Mouse (Mus musculus): ENCODE measurements at regions not wholly inside any gene's neighbourhood (a gene's known extent, or its start where the extent isn't known, plus 50 kb on each side); places are given as distances from the start of the nearest gene placed in this dataset.

GRCm38 (mm10) chr6:143663306-143663705 is 496.3 kb downstream of the Etnk1 start:
- no peak for ATAC-seq (replicated peaks; ENCODE audit: low FRiP score)
- no peaks in the 10 kb centered on the region for H3K4me1 ChIP-seq (replicated peaks; ENCODE audit: control insufficient read depth, insufficient read depth, low read length)
- DNase-seq (ENCODE audit: low spot score), result no peak
- H3K4me2 ChIP-seq (ENCODE audit: low read depth, low read length, severe bottlenecking), result no peak overlapping the region
- no peaks in the 10 kb centered on the region for H3K9me3 ChIP-seq (ENCODE audit: control insufficient read depth, low read length)
- no peak overlapping the region for H3K9ac ChIP-seq (ENCODE audit: low read length)
- H3K27me3 ChIP-seq (ENCODE audit: control insufficient read depth, insufficient read depth, low read length), result no peaks in the 10 kb centered on the region
- no peaks in the 10 kb centered on the region for H3K36me3 ChIP-seq (ENCODE audit: control insufficient read depth, insufficient read depth, low read length)
- H3K27ac ChIP-seq (ENCODE audit: low read depth, low read length), result no peak overlapping the region
- no peak overlapping the region for H3K4me3 ChIP-seq (ENCODE audit: low read depth, low read length)
- 89% methylated on average over 7 of the region's 7 CpGs for WGBS

DNA sequence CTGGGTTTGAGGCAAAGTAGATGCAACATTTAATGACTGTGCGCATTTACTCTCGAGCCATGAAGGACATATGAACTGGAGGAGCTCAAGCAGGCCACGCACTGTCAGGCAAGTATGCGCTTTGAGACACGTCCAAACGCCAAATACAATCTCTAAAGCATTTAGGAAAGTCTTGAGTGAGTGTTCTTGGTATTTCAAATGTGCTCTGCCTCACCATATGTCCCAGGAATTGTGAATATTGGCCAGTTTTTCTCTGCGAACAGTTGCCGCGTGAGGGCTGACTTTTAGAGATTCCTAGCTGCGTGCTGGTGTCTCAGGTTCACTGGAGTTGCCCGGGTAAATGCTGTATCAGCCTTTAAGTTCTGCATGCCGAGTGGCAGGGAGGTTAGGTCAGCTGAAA is 498.4 kb downstream of the Etnk1 start:
- no peak for DNase-seq (ENCODE audit: low spot score)
- ATAC-seq (replicated peaks; ENCODE audit: low FRiP score), result no peak
- WGBS, result 92% methylated on average over 12 of the region's 12 CpGs
- Histone ChIP-seq H3K27me3 (ENCODE audit: control insufficient read depth, insufficient read depth, low read length) (no peaks in the 10 kb centered on the region), H3K27ac (ENCODE audit: low read depth, low read length) (no peak overlapping the region), H3K9me3 (ENCODE audit: control insufficient read depth, low read length) (no peaks in the 10 kb centered on the region), H3K4me2 (ENCODE audit: low read depth, low read length, severe bottlenecking) (no peak overlapping the region), H3K4me1 (replicated peaks; ENCODE audit: control insufficient read depth, insufficient read depth, low read length) (no peaks in the 10 kb centered on the region), H3K9ac (ENCODE audit: low read length) (no peak overlapping the region), H3K36me3 (ENCODE audit: control insufficient read depth, insufficient read depth, low read length) (no peaks in the 10 kb centered on the region), H3K4me3 (ENCODE audit: low read depth, low read length) (no peak overlapping the region)

DNA sequence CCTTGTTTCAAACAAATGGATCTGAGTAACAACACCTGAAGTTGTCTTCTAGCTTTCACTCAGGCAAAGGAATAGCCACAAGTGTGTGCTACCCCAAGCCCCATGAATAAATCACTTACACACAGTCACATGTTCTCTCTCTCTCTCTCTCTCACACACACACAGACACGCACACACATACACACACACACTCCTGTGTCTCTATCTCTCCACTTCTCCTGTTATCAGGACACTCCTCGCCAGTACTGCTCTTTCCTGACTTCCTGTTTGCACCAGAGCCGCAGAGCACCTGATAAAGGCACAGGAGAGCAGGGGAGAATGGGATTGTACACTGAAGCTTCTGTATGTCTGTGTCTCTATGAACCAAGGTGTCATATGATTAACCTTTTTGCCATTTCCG is 501.5 kb downstream of the Etnk1 start:
- Histone ChIP-seq H3K4me1 (replicated peaks; ENCODE audit: control insufficient read depth, insufficient read depth, low read length) (no peaks in the 10 kb centered on the region), H3K4me3 (ENCODE audit: low read depth, low read length) (no peak overlapping the region), H3K9me3 (ENCODE audit: control insufficient read depth, low read length) (no peaks in the 10 kb centered on the region), H3K27ac (ENCODE audit: low read depth, low read length) (no peak overlapping the region), H3K36me3 (ENCODE audit: control insufficient read depth, insufficient read depth, low read length) (no peaks in the 10 kb centered on the region), H3K27me3 (ENCODE audit: control insufficient read depth, insufficient read depth, low read length) (no peaks in the 10 kb centered on the region), H3K9ac (ENCODE audit: low read length) (no peak overlapping the region), H3K4me2 (ENCODE audit: low read depth, low read length, severe bottlenecking) (no peak overlapping the region)
- ATAC-seq (replicated peaks; ENCODE audit: low FRiP score) (no peak), DNase-seq (ENCODE audit: low spot score) (no peak)
- WGBS, result 84% methylated on average over 4 of the region's 4 CpGs

DNA sequence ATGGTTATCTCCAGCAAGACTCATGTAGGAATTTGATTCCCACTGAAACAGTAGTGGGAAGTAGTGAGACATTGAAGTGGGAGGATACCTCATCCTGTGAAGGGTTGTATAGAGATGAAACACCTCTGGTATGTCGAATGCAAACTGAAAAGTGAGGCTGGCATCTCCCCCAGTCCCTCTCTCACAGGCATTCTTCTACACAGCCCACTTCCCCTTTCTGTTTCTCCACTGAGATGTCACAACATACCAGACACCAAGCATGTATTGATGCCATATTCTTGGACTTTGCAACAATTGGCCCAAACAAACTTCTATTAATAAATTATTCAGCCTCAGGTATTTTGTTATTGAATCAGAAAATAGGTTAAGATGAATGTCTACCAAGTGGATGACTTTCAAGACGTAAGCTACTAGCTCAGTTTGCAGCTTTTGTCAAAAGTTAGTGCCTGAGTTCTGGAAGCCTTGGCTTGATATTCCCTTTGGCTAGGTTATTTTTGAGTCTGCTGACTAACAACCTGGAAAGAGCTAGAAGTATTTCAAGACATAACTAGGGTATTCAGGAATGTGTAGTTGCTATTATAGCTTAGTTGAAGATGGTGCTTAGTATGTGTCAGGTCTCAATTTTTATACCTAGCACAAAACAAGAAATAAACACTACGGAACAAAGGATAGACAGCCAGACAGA is 502.6 kb downstream of the Etnk1 start:
- WGBS, result 83% methylated on average over 3 of the region's 3 CpGs
- H3K9me3 ChIP-seq (ENCODE audit: control insufficient read depth, low read length), result no peaks in the 10 kb centered on the region

DNA sequence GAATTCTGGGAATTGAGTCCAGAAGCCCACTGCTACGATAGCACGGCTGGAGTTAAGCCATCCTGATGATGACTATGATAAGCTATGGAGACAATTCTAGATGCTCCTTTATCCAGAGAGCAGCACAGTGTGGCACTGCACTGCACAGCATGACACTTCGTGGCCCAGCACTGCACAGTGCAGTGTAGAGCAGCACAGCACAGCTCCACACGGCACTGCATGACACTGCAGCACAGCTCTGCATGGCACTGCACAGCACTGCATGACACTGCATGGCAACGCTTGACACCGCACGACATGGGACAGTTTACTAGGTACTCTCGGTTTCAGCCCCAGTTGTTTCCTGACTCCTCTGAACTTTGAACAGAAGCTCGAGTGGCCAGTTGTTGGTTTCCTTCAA is 523.1 kb downstream of the Etnk1 start:
- 93% methylated on average over 9 of the region's 9 CpGs for whole genome bisulfite sequencing
- Histone ChIP-seq H3K36me3 (ENCODE audit: control insufficient read depth, insufficient read depth, low read length) (no peaks in the 10 kb centered on the region), H3K4me1 (replicated peaks; ENCODE audit: control insufficient read depth, insufficient read depth, low read length) (no peaks in the 10 kb centered on the region), H3K9me3 (ENCODE audit: control insufficient read depth, low read length) (no peaks in the 10 kb centered on the region), H3K27ac (ENCODE audit: low read depth, low read length) (no peak overlapping the region), H3K4me2 (ENCODE audit: low read depth, low read length, severe bottlenecking) (no peak overlapping the region), H3K4me3 (ENCODE audit: low read depth, low read length) (no peak overlapping the region), H3K9ac (ENCODE audit: low read length) (no peak overlapping the region), H3K27me3 (ENCODE audit: control insufficient read depth, insufficient read depth, low read length) (no peaks in the 10 kb centered on the region)
- DNase-seq (ENCODE audit: low spot score) (no peak), ATAC-seq (replicated peaks; ENCODE audit: low FRiP score) (no peak)

More for the DNA sequence above, 502.6 kb downstream of the Etnk1 start:
- no peak overlapping the region for H3K9ac ChIP-seq (ENCODE audit: low read length)
- H3K4me3 ChIP-seq (ENCODE audit: low read depth, low read length), result no peak overlapping the region
- no peaks in the 10 kb centered on the region for H3K36me3 ChIP-seq (ENCODE audit: control insufficient read depth, insufficient read depth, low read length)
- DNase-seq (ENCODE audit: low spot score), result no peak
- ATAC-seq (replicated peaks; ENCODE audit: low FRiP score), result no peak
- no peak overlapping the region for H3K4me2 ChIP-seq (ENCODE audit: low read depth, low read length, severe bottlenecking)
- no peaks in the 10 kb centered on the region for H3K4me1 ChIP-seq (replicated peaks; ENCODE audit: control insufficient read depth, insufficient read depth, low read length)
- no peak overlapping the region for H3K27ac ChIP-seq (ENCODE audit: low read depth, low read length)
- H3K27me3 ChIP-seq (ENCODE audit: control insufficient read depth, insufficient read depth, low read length), result no peaks in the 10 kb centered on the region

- Histone ChIP-seq H3K36me3 (ENCODE audit: control insufficient read depth, insufficient read depth, low read length) (no peaks in the 10 kb centered on the region), H3K4me3 (ENCODE audit: low read depth, low read length) (no peak overlapping the region), H3K9me3 (ENCODE audit: control insufficient read depth, low read length) (no peaks in the 10 kb centered on the region), H3K4me2 (ENCODE audit: low read depth, low read length, severe bottlenecking) (no peak overlapping the region), H3K27ac (ENCODE audit: low read depth, low read length) (no peak overlapping the region), H3K9ac (ENCODE audit: low read length) (no peak overlapping the region), H3K4me1 (replicated peaks; ENCODE audit: control insufficient read depth, insufficient read depth, low read length) (no peaks in the 10 kb centered on the region), H3K27me3 (ENCODE audit: control insufficient read depth, insufficient read depth, low read length) (no peaks in the 10 kb centered on the region)
- 81% methylated on average over 6 of the region's 6 CpGs for WGBS
- no peak for DNase-seq (ENCODE audit: low spot score)
- ATAC-seq (replicated peaks; ENCODE audit: low FRiP score), result no peak
These were observed 523.8 kb downstream of the Etnk1 start for GRCm38 (mm10) chr6:143690866-143691265.

DNA sequence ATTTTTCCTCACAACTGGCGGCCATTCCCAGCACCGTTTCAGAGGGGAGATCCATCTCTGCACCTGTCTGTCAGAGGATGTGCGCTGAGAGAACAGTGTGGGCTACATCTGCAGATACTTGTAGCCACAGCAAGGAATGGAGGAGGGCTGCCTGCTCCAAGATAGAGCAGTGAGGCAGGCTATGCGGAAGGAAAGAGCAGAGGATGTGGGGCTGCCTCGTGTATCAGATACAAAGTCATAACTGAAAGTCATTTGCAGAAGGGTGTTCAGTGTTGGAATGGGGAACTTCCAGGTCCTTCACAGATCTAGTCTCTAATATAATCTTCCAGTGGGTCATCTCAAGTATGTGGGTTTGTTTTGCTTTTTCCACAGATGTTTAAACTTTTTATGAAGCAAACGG is 531.0 kb downstream of the Etnk1 start:
- H3K27ac ChIP-seq (ENCODE audit: low read depth, low read length), result no peak overlapping the region
- no peak overlapping the region for H3K4me3 ChIP-seq (ENCODE audit: low read depth, low read length)
- H3K9me3 ChIP-seq (ENCODE audit: control insufficient read depth, low read length), result no peaks in the 10 kb centered on the region
- H3K4me1 ChIP-seq (replicated peaks; ENCODE audit: control insufficient read depth, insufficient read depth, low read length), result no peaks in the 10 kb centered on the region
- ATAC-seq (replicated peaks; ENCODE audit: low FRiP score) (no peak), DNase-seq (ENCODE audit: low spot score) (no peak)
- H3K4me2 ChIP-seq (ENCODE audit: low read depth, low read length, severe bottlenecking), result no peak overlapping the region
- WGBS, result 71% methylated on average over 6 of the region's 6 CpGs
- no peak overlapping the region for H3K9ac ChIP-seq (ENCODE audit: low read length)
- H3K36me3 ChIP-seq (ENCODE audit: control insufficient read depth, insufficient read depth, low read length), result no peaks in the 10 kb centered on the region
- no peaks in the 10 kb centered on the region for H3K27me3 ChIP-seq (ENCODE audit: control insufficient read depth, insufficient read depth, low read length)

DNA sequence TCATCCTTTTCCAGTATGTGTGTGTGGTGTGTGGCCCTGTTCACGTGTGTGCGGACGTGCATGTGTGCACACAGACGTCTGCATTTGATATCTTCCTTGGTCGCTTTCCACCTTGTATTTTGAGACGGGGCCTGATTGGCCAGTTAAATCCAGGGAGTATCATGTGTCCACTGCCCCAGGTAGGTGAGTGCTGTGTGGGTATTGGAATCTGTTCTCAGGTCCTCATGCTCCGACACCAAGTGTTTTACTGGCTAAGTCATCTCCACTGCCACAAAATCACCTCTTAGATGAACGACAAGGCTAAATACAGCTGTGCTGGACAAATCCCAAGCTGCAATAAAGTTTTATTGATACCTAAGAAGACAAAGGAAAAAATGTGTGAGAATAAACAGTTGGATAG is 537.0 kb downstream of the Etnk1 start:
- H3K27me3 ChIP-seq (ENCODE audit: control insufficient read depth, insufficient read depth, low read length), result no peaks in the 10 kb centered on the region
- no peaks in the 10 kb centered on the region for H3K9me3 ChIP-seq (ENCODE audit: control insufficient read depth, low read length)
- no peak overlapping the region for H3K27ac ChIP-seq (ENCODE audit: low read depth, low read length)
- H3K36me3 ChIP-seq (ENCODE audit: control insufficient read depth, insufficient read depth, low read length), result no peaks in the 10 kb centered on the region
- H3K9ac ChIP-seq (ENCODE audit: low read length), result no peak overlapping the region
- 90% methylated on average over 8 of the region's 8 CpGs for WGBS
- no peaks in the 10 kb centered on the region for H3K4me1 ChIP-seq (replicated peaks; ENCODE audit: control insufficient read depth, insufficient read depth, low read length)
- DNase-seq (ENCODE audit: low spot score) (no peak), ATAC-seq (replicated peaks; ENCODE audit: low FRiP score) (no peak)
- H3K4me3 ChIP-seq (ENCODE audit: low read depth, low read length), result no peak overlapping the region
- no peak overlapping the region for H3K4me2 ChIP-seq (ENCODE audit: low read depth, low read length, severe bottlenecking)

DNA sequence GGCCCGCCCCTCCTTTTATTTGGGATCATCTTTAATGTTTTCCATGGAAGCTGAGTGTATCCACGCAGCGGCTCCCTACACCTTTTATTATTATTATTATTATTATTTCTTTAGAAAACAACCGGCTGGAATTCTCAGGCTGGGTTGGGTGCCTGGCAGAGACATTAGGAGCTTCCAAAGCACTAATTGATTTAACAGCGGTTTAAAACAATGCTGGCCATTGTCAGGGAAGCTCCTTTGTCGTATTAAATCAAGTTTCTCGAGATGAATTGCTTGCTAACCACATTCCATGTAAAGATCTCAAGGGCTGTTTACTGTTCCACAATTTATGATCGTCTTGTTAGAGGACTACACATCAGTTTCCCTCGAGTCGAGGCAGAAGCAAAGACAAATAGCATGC is 539.4 kb downstream of the Etnk1 start:
- H3K27me3 ChIP-seq (ENCODE audit: control insufficient read depth, insufficient read depth, low read length), result no peaks in the 10 kb centered on the region
- no peaks in the 10 kb centered on the region for H3K9me3 ChIP-seq (ENCODE audit: control insufficient read depth, low read length)
- H3K4me3 ChIP-seq (ENCODE audit: low read depth, low read length), result no peak overlapping the region
- no peak overlapping the region for H3K27ac ChIP-seq (ENCODE audit: low read depth, low read length)
- ATAC-seq (replicated peaks; ENCODE audit: low FRiP score) (no peak), DNase-seq (ENCODE audit: low spot score) (no peak)
- no peak overlapping the region for H3K4me2 ChIP-seq (ENCODE audit: low read depth, low read length, severe bottlenecking)
- 56% methylated on average over 10 of the region's 10 CpGs for WGBS
- H3K36me3 ChIP-seq (ENCODE audit: control insufficient read depth, insufficient read depth, low read length), result no peaks in the 10 kb centered on the region
- no peaks in the 10 kb centered on the region for H3K4me1 ChIP-seq (replicated peaks; ENCODE audit: control insufficient read depth, insufficient read depth, low read length)
- H3K9ac ChIP-seq (ENCODE audit: low read length), result no peak overlapping the region

Data from forebrain, embryonic 11.5 days (tissue).